Mouse (Mus musculus) cerebellum, postnatal 4 days (tissue): ENCODE data around the gene Tprgl.

Experiments
- DNase-seq, 2 experiments: peaks; one replicate each; pipeline ENCODE4 v3.0.0; 2022; ENCODE audit warnings: low spot score in 2 of 2, mixed read lengths in 1 of 2

Tprgl gene

DNA sequence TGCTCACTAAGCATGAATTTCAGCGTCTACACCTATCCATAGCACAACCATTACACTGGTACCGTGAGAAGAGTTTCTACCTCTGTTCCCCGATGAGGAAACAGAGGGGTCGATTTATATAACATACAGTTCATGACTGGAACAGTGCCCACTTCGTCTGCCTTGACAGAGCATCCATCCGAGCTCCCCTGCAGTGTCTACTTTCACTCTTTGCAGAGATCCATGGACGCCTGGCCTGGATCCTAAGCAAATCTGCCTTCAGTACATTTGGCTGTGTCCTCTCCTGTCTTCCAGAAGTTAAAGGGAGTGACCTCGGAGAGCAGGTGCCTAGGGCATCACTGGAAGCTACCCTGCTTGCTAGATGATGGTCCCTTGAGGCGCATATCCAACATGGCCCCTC is 41.3 kb downstream of the Tprgl start:
- no peak for DNase-seq

DNA sequence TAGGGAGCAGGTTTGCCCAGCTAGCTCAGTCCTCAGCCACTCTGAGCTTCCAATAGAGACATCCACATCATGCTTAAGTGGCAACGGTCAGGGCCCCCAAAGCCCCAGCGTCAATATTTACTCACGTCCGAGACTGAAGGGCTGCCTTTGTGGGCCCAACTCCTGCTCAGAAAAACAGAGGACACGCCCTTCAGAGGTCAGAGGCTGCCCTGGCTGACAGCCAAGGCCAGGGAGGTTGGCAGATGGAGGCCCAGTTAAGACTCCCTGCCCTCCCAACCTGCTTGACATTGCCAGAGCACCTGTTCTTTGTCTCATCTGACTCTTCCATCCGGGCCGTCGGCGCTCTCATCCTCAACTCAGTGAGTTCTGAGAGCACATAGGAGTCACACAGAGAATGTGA is 41.7 kb downstream of the Tprgl start:
- peak in 1 of 2 experiments; percentile 51 for DNase-seq

DNA sequence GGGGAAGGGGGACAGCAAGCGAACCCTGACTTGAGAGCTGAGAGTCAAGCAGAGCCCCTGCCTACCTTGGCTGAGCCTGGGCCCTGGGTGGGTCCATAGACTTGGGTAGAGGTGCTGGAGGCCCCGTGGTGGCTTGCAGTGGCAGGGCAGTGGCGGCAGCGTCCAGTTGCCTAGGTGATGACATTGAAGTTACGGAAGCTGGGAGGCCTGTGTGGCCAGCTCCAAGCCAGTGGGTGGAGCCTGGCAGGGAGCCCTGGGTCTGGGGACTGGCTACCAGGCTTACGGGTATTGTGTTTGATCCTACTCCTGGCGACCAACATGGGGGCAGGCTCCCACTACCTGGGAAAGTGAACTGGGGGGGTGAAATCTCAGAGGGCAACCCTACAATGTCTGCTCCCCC is 44.0 kb downstream of the Tprgl start:
- DNase-seq, result no peak

DNA sequence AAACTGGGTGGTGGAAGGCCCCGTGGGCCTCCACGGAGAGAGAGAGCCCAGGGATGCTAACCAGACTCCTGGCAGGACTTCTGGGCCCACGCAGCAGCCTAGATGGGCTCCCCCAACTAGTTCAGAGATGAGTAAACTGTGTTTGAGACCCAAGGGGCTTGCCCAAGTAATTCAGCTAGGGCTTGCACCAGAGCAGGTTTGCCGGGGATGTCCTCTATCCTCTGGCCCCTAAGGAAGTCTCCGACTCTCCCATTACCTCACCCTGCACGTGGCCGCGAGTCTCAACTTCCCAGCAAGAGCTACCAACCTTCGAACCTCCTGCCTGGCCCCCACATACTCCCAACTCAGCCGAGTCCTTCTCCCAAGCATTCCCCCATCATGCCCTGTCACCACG is 50.6 kb downstream of the Tprgl start:
- DNase-seq, result peak in 1 of 2 experiments; percentile 6

DNA sequence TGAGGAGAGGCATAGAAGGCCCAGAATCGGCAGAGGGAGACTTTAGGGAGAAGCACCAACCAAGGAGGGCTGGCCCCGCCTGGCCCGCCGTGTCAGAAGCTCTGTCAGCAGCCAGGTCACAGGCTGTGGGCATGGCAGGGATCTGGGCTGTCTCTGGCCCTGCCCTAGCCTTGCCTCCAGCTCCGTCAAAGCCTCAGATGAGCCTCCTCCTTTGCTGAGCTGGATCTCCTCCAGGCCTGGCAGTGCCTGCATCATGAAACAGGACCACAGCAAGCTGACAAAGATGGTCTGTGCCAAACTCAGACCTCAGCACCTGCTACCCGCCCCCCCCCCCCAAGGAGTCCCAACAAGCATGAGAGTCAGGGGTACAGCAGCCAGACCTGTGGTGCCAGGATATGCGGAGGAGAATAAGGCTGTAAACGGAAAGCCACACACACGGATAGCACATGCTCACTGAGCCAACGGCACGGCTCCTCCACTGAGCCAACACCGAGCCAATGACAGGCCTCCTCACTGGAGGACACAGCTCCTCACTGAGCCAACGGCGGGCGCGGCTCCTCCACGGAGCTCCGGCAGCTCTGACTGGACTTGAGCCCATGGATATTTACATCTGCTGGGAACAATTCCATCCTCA is 51.1 kb downstream of the Tprgl start:
- peak; percentile 18 to 77 for DNase-seq
